Mouse (Mus musculus): ENCODE measurements around the gene Abca4.

Abca4 gene

DNA sequence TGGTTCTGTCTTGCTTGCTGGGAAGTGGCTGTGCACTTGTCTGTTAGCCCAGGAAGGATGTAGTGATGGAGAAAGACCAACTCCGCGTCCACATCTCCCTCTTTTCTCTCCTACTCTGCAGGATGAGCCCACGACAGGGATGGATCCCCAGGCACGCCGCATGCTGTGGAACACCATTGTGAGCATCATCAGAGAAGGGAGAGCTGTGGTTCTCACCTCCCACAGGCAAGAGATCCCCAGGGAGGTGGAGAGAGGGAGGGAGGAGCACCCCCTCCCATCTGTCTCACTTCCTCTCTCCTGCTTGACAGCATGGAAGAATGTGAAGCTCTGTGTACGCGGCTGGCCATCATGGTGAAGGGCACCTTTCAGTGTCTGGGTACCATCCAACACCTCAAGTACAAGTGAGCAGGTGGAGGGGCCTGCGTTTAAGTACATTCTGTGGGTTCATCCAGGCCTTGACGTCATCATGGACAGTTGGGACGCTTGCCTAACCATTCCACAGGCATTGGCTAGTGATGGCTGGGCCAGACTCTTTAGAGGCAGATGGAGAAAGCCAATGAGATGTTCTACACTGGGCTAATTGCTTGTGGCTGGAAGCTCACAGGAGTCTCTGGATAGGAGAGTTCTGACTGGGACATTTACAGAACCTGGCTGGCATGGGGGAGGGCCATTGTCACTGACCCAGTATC, 126.5 kb downstream of the Abca4 start:
- no peak for DNase-seq (ENCODE audit: low read depth, low spot score)

- no peak for DNase-seq (ENCODE audit: low read depth, low spot score)
Measured at GRCm38 (mm10) chr3:122173526-122174150, 129.4 kb downstream of the Abca4 start.

- no peak for DNase-seq (ENCODE audit: low read depth, low spot score)
Measured at GRCm38 (mm10) chr3:122176018-122176417, 131.8 kb downstream of the Abca4 start.

DNA sequence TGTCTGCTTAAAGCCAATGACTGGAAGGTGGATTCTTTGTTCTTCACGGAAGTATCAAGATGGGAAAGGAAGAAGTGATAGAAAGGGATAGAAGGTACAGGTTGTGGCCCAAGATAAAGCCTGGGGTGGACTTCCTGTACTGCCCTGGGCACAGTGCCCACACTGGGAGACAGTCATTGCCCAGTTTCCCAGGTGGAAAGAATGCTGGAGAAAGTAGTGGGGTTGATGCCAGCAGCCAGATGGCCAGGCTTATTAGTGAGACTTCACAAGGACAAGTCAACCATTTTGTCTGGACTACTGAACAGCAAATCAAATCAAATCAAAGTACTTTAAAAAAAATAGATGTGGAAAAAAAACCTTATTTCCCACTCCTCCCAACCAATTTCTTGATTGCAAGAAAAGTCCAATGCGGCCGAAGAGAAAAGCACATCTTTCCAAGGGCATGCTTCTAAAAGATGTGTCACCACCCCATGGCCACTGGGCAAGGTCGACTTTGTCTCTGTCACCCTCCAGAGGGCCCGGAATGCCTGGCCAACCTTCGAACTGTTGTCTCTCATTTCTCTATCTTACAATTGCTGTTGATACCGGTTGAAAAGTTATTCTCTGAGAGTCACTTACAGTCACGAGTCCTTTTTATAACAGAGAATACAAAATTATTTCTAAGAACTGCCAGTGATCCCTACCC, 132.6 kb downstream of the Abca4 start:
- no peak for DNase-seq (ENCODE audit: low read depth, low spot score)

- DNase-seq (ENCODE audit: low read depth, low spot score) = no peak
Measured at GRCm38 (mm10) chr3:122184109-122184508, 139.9 kb downstream of the Abca4 start.

DNA sequence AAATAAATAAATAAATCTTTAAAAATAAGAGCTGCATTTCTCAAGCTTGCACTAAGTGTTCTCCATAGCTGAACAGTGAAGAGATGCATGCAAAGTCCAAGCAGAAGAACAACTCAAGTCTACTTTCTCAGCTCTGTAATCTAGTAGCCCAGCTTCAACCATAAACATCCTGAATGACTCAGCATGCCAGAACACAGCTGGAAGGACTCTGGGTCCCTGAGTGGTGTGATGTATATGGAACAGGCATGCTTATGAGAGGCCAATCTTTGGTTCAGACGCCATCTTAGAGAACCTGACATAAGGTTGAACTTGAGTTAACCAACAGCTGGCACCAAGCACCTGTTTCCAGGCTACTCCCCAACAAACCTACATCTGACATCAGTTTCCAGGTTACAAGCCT, 142.7 kb downstream of the Abca4 start:
- DNase-seq (ENCODE audit: low read depth, low spot score) = no peak

DNA sequence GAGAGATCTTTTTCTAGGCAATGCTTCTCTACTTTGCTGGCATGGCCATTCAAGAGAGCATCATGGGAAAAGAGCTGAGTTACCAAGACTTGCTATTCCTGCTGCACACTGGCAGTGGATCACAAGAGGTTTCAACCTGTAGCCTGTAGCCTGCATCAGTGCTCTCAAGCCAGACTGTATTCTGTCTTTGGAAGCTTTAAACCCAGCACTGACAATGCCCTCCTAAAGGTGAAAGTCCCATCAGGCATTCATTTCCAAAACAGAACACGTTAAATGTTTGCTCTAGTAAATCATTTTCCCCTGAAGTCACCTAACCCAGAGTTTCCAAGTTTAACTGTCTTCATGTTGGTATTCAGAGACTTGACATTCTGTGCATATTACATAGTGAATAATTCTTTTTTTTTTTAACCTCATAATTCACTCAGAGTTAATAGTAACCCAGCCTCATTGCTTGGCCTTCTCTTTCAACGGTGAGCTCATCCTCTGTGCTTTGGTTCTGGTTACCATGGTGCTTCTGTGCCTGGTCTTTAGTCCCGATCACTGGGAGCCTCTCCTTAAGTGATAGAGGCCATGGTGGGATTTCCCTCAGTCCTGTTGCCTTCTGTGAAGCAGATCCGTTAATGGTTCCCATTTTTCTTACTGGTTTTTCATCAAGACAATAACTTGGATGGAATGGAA, 152.5 kb downstream of the Abca4 start:
- no peak for DNase-seq (ENCODE audit: low read depth, low spot score)

GRCm38 (mm10) chr3:122198532-122198931, 154.3 kb downstream of the Abca4 start:
- no peak for DNase-seq (ENCODE audit: low read depth, low spot score)

GRCm38 (mm10) chr3:122198966-122199381, 154.7 kb downstream of the Abca4 start:
- DNase-seq (ENCODE audit: low read depth, low spot score) = no peak

GRCm38 (mm10) chr3:122199600-122199999, 155.4 kb downstream of the Abca4 start:
- DNase-seq (ENCODE audit: low read depth, low spot score) = no peak

DNA sequence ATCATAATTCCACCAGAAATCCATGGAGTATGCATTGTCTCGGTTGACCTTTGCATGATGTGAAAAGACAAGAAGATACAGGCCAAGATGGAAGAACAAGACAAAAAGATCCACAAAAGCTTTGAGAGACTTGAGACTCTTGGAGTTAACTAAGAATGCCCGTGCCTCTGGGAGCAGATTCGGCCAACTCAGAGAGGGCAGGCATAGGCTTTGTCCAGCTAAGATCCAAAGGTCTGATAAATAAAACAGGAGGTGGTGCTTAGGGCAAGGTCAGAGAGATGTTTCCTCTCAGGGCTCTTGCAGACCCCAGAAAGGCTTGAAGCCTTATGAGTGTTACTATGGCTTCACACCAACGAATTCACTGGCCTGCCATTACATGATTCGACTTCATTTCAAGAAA, 155.8 kb downstream of the Abca4 start:
- DNase-seq (ENCODE audit: low read depth, low spot score) = no peak

GRCm38 (mm10) chr3:122200447-122200846, 156.2 kb downstream of the Abca4 start:
- no peak for DNase-seq (ENCODE audit: low read depth, low spot score)

DNA sequence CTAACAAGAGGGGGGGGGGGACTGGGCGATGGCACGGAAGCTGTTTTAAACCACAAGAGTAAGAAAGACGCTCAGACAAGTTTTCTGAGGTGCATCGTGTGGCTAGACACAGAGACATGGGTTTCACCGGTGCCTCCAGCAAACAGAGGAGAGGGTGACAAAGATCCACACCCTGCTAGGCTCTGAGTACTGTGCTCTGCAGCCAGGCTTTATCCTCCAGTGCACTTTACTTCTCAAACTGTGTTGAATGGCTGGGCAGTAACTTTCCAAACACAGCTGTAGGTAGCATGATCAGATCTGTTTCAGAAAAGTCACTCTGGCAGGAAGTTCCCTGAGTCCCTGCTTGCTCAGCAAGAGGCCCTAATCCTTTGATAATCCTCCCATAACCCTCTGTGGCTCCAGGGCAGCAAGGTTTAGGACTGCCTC, 158.1 kb downstream of the Abca4 start:
- DNase-seq (ENCODE audit: low read depth, low spot score) = no peak

GRCm38 (mm10) chr3:122203675-122204329, 159.6 kb downstream of the Abca4 start:
- DNase-seq (ENCODE audit: low read depth, low spot score) = no peak

DNA sequence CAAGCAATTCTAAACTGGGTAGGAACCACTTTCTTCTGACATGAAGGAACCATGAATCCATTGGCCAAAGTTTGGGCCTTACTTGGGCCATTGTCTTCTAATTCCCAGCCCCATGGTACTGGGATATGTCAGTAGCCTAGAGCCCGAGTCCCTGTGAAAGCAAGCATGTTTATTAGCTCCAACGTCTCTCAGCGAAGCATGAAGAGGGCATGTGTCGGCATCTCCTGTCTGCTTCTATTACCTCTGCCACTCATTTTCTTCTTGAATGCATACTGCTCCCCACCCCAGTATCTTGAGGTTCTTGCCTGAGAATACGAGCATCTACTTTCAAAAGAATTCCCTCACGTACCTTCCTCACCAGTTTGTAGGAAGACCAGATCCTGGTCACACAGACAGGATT, 161.5 kb downstream of the Abca4 start:
- DNase-seq (ENCODE audit: low read depth, low spot score) = no peak

GRCm38 (mm10) chr3:122206279-122207070, 162.2 kb downstream of the Abca4 start:
- no peak for DNase-seq (ENCODE audit: low read depth, low spot score)

DNA sequence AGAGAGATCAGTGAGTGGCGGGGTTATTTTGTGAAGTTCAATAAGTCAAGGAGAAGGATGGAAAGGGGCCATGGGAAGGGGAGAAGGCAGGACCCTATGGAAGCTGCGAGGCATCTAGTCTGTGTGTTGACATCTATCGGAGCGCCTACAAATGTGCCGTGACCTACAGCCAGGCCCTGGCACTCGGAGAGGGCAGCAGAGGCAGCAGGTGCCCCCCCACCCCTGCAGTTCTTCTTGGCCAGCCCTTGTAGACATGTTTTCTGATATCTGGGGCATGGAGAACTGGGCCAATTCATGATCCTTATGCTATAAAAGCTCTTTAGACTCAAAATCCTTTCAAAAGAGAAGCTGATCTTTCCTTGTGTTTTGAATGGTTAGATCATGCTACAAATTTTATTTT, 163.5 kb downstream of the Abca4 start:
- DNase-seq (ENCODE audit: low read depth, low spot score) = no peak

GRCm38 (mm10) chr3:122208296-122209225, 164.3 kb downstream of the Abca4 start:
- no peak for DNase-seq (ENCODE audit: low read depth, low spot score)

- DNase-seq (ENCODE audit: low read depth, low spot score) = no peak
Measured at GRCm38 (mm10) chr3:122209511-122209910, 165.3 kb downstream of the Abca4 start.

DNA sequence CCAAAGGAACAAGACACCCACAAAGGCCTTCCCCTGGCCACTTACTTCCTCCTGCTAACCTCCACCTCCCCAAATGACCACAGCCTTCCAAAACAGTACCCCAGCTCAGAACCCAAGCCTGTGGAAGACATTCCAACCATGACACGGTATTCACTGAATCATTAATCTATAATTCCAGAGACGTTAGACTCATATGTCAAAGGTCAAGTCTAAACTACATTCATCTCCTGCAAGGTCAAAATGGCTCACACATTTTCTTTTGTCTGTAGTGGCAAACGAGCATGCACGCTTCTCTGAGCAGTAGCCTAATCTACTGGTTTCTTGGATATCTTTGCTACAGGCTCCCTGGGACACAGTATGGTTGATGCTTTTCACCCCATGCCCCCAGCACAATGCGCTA, 166.2 kb downstream of the Abca4 start:
- DNase-seq (ENCODE audit: low read depth, low spot score) = peak; percentile 43
